Mouse (Mus musculus) adrenal gland, adult 2 months (tissue): ENCODE measurements around the gene Chst3. TPM values are rescaled to one million over a fixed set of nuclear protein-coding genes. Genes with fewer than 3 reads are reported as not detected.
"Not testable (repeated sequence)": the region's sequence is repeated elsewhere in the genome, so short reads cannot be mapped to it uniquely, and the experiment has no call there.

Experiments
- DNase-seq: peaks from one replicate; pipeline ENCODE4 v3.0.0; 2021
- polyA plus RNA-seq: library from polyadenylated mRNA; depleted of rRNA; stranded (reverse); fragments of >200 nt; gene quantifications from 2 replicates; pipeline ENCODE4 v1.2.3, GENCODE M21; 2012
- total RNA-seq, 2 experiments: library from RNA; stranded (reverse); gene quantifications; 2 replicates each; pipeline ENCODE4 v1.2.3; 2021

Gene Chst3
- total and polyA plus RNA-seq, 3 experiments, result 0.37 to 1.7 (median 0.79) TPM

DNA sequence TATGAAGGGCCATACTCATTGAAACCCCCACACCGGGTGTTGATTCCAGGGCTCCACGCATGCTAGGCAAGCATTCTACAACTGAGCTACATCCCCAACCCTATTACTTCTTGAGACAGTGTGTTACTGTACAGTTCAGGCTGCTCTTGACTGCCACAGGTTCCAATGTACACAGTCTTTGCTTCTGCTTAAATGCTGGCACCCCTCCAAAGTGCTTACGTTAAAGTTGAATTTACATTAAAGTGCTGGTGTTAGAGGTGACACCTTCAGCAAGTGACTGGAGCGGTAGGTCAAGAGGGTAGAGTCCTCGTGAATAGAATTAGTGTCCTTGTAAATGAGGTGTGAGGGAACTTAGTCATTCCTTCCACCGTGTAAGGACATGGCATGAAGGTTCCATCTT lies 19.7 kb downstream of the Chst3 start:
- no peak for DNase-seq

GRCm38 (mm10) chr10:60197406-60197821 lies 21.6 kb downstream of the Chst3 start:
- no peak for DNase-seq

GRCm38 (mm10) chr10:60196971-60197370 lies 22.1 kb downstream of the Chst3 start:
- no peak for DNase-seq

DNA sequence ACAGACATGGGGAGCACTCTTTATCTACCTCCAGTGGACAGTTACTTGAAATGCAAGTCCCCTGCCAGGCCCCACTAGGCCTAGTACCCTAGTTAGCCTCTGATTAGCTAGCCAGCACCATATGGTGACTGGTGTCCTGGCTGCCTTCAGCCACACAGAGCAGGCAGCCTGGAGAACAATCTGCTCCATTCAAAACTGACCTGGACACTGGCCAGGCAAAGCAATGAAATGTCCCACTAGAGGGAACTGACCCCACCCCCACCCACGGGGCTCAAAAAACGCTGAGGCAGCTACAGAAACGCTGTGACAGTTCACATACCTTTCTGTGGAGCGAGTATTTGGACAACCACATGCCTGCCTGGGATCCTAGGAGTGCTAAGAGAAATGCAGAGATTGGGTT lies 24.0 kb downstream of the Chst3 start:
- no peak for DNase-seq

DNA sequence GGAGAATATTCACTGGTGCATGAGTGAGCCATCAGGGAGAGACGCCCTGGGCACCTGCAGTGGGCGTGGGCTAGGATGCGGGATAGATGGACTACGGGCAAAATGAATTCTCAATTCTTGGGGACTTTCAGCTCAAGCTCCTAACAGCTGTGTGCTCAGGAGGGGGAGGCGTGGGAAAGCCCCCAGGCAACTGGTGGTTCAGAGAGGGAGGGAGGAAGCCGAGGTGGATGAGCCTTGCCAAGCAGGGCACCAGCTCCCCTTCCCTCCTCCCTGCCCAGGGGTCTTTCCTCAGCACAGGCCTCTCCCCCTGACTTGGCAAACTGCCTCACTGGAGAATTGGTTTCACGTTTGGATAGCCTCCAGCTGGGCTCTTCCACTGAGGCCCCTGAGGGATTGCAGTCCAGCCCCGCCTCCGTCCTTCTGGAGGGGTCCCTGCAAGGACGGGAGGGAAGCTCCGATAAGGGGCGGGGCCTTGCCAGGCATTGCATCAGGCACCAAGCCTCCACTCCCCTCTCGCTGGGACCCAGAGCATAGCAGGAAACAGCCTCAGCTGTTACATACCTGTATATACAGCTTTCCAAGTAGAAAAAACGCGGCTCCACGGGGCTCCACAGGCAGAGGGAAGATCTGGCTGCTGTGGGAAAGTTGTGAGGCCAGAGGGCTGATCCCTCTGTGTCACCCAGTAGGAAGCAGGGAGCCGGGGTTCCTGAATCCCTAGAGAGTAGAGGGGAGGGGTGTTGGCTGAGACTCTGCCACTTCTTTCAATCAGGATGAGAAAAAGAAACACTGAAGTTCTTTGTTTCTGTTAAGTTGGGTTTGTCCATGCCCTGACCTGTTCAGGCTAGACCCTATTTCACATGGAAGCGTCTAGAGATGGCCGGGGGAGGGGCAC lies 25.3 kb downstream of the Chst3 start:
- DNase-seq, result peak; percentile 53

GRCm38 (mm10) chr10:60191796-60192195 lies 27.3 kb downstream of the Chst3 start:
- peak; percentile 79 for DNase-seq

DNA sequence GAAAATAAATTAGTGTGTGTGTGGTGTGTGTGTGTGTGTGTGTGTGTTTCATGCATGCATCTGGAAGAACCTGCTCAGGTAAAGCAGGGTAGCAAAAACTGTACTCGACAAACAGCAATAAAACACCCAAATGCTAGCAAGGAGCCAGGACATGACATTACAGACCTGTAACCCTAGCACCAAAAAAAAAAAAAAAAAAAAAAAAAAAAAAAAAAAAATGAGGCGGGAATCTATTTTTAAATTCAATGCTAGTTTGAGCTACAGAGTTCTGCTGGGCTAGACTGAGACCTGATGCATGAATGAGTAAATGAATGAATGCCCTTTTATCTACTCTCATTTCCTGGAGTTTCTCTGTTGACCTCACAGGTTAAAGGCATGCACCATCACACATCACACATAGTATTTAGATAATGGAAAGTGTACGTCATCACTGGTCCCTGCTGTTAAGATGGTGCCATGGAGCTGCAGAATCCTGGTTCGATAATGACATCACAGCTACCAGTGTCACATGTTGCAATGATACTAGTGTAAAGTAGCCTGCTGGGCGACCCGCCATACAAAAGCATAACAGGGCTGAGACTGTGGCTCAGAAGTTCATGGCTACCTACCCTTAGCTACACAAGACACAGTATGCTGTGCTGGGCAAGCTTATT lies 29.4 kb downstream of the Chst3 start:
- no peak for DNase-seq

DNA sequence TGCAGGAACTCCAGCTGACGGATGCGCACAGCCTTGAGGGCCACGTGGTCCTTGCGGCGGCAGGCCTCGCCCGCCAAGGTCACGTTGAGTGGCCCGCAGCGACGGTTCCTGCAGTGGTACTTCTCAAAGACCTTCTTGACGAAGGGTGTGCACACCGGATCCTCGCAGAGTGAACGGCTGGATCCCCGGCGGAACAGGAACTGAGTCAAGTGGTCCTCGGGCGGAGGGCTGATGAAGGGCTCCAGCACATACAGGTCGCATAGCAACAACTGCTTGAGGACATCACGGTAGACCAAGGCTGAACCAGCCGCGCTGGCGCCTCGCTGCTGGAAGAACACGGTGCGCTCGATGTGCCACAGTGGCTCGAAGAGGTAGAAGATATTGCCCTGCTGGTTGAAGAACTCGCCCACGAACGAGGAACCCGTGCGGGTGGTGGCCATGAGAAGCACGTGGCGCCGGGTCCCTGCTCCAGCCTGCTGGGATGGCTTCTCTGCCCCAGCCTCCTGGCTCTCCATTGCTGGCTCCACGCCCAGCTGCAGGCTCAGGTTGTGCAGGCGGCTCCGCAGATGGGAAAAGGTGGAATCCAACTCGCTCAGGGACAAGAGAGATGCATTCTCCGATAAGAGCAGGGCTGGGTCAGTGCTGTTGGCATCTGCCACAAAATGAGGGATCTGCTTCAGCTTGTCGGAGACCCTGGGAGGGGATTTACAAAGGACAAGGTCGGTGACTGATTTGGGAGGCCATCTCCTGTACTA lies 32.7 kb downstream of the Chst3 start:
- peak; percentile 75 for DNase-seq

- no peak for DNase-seq
These were observed 33.9 kb downstream of the Chst3 start for GRCm38 (mm10) chr10:60185023-60185709.

- DNase-seq, result not testable (repeated sequence)
These were observed 43.8 kb downstream of the Chst3 start for GRCm38 (mm10) chr10:60175306-60175705.

- no peak for DNase-seq
These were observed 44.6 kb downstream of the Chst3 start for GRCm38 (mm10) chr10:60174506-60174905.

GRCm38 (mm10) chr10:60173035-60173434 lies 46.0 kb downstream of the Chst3 start:
- peak; percentile 90 for DNase-seq

- DNase-seq, result no peak
These were observed 46.8 kb downstream of the Chst3 start for GRCm38 (mm10) chr10:60172306-60172705.

DNA sequence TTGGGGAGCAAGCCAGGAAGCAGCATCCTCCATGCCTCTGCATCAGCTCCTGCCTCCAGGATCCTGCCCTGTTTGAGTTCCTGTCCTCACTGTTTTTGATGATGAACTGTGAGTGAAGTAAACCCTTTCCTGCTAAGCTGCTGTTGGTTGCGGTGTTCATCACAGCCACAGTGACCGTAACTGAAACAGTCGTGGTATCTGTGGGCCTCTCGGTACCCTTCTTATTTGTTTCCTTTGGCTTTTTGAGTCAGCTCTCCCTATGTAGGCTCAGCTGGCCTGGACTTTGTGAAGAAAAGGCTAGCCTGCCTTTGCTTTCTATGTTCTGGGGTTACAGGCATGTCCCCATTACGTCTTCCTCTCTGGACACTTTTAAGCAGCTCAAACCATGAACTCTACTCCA lies 47.7 kb downstream of the Chst3 start:
- DNase-seq, result no peak

DNA sequence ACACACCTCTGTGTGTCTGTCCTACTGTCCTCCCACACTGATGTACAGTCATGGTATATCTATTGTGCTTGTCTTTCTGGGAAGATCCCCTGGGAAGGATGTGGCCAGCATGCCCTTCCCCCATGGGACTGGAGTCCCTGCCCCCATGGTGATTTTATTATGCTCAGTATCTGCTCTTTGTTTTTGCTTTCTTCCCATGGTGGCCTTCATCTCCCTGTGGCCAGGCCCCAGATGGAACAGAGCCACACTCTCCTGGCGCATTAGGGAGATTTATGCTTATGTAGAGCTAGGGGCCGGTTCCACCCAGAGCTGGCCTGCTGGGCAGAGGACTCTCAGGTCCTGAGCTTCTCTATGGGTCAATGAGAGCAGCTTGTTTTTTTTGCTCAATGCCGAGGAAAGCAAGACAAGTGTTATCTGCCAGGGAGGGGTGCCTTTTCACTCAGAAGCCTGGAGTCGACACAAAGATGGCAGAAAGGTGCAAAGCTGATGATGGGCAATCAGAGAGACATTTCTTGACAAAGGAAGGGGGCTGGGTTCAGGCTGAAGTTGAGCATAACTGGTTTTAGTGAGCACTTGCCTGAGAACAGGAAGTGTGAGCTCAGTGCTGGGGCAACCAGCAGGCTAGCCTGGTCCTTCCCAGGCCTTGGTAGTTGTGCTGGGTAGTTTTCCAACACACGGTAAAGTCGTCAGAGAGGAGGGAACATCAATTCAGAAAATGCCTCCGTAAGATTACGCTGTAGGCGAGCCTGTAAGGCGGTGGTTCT lies 48.6 kb downstream of the Chst3 start:
- DNase-seq, result peak; percentile 83

- no peak for DNase-seq
These were observed 50.1 kb downstream of the Chst3 start for GRCm38 (mm10) chr10:60168960-60169359.

- DNase-seq, result no peak
These were observed 50.8 kb downstream of the Chst3 start for GRCm38 (mm10) chr10:60168306-60168705.

DNA sequence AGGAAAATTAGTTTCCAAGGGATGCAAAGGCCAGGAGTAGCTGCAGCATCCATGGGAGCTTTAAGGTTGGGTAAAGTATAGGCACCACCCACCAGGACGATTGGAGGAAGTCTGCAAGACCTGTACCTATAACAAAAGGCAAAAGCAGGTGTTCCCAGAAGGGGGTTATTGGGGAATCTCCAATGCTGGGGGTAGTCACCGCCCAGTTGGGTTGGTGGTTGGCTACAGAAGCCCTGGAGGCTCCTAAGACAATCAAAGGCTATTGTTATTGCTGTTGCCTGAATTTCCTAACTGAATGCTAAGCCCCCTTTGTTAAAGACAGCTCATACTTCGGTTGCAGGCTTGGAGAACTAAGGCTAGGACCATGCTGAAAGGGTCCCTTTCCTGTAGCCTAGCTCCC lies 53.0 kb downstream of the Chst3 start:
- DNase-seq, result no peak

DNA sequence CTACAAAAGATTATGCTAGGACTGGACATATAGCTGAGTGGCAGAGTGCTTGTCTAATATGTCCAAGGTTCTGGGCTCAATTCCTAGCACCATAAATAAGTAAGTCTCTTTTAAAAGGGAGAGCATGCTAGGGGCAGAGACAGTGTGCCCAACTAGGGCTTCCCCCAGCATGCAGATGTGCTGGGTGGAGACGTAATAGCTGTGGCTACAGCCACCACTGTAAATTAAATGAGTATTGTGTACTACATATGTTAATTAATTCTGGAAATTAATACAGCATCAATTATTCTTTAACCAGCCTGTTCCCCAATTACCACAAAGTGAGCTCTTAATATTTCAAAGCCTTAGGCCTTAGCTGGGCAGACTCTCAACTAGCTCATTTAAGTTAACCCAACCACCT lies 54.2 kb downstream of the Chst3 start:
- no peak for DNase-seq

GRCm38 (mm10) chr10:60162973-60163255 lies 56.1 kb downstream of the Chst3 start:
- DNase-seq, result no peak

DNA sequence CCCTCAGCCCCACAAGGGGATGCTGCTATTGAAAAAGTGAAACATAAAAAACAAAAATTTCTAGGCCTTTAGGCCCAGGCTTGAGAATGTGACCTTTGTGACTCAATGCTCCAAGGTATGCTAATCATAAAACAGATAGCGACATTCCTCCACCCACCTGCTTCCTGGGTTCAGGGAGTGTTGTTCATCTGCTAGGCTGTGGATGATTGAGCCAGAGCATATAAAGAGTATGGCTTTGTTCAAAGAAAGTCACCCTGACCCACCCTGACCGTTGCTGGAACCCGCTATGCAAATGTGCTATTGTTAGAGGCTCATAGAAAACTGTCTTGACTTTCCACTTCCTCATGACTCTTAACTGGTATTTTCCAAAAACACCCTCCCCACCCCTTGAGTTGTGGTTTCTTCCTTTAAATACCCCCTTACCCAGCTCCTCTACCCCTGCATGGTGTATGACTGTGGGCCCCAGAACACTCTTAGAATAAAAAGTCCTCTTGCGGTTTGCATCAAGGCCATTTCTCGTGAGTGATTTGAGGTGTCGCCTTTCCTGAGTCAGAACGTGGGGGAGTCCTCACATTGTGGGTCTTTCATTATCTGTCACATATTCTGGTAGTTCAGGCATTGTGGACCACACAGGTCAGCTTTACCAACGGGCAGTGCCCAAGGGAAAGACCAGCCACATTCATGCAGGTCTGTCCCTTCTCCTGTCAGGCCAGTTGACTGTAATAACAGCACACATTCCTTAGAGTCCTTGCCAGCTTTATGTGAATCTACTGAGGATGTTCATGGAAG lies 56.7 kb downstream of the Chst3 start:
- not testable (repeated sequence) for DNase-seq
